Mouse (Mus musculus) adrenal gland, adult 8-10 months (tissue): Measurements from ENCODE around the gene Eps8. TPM values are rescaled to one million over a fixed set of nuclear protein-coding genes. Genes with fewer than 3 reads are reported as not detected.

Source experiments
- DNase-seq: peaks from one replicate; pipeline ENCODE4 v3.0.0; 2022
- total RNA-seq, 4 experiments: library from RNA; stranded (reverse); gene quantifications; 2 replicates each; pipeline ENCODE4 v1.2.4; 2022

Eps8 gene
- total RNA-seq, 4 experiments from 2014 or later = 26.3 to 56.6 (median 36.9) TPM

- DNase-seq = no peak
These were observed 42.6 kb downstream of the Eps8 start for GRCm38 (mm10) chr6:137612071-137612547.

- DNase-seq = no peak
These were observed 46.3 kb downstream of the Eps8 start for GRCm38 (mm10) chr6:137608160-137608930.

GRCm38 (mm10) chr6:137606541-137606940, 48.1 kb downstream of the Eps8 start:
- DNase-seq = no peak

GRCm38 (mm10) chr6:137604417-137605248, 50.0 kb downstream of the Eps8 start:
- no peak for DNase-seq

- DNase-seq = no peak
These were observed 56.4 kb downstream of the Eps8 start for GRCm38 (mm10) chr6:137598306-137598705.

GRCm38 (mm10) chr6:137597442-137598058, 57.1 kb downstream of the Eps8 start:
- no peak for DNase-seq

GRCm38 (mm10) chr6:137592582-137592981, 62.1 kb downstream of the Eps8 start:
- no peak for DNase-seq

GRCm38 (mm10) chr6:137589245-137589618, 65.4 kb downstream of the Eps8 start:
- DNase-seq = no peak

- DNase-seq = no peak
These were observed 66.0 kb downstream of the Eps8 start for GRCm38 (mm10) chr6:137588481-137589244.

- no peak for DNase-seq
These were observed 66.8 kb downstream of the Eps8 start for GRCm38 (mm10) chr6:137587866-137588265.

- DNase-seq = no peak
These were observed 69.4 kb downstream of the Eps8 start for GRCm38 (mm10) chr6:137585229-137585628.

- no peak for DNase-seq
These were observed 71.6 kb downstream of the Eps8 start for GRCm38 (mm10) chr6:137583056-137583455.

- DNase-seq = no peak
These were observed 72.3 kb downstream of the Eps8 start for GRCm38 (mm10) chr6:137582207-137582889.

GRCm38 (mm10) chr6:137581331-137582010, 73.2 kb downstream of the Eps8 start:
- DNase-seq = no peak

GRCm38 (mm10) chr6:137580503-137580902, 74.2 kb downstream of the Eps8 start:
- no peak for DNase-seq

GRCm38 (mm10) chr6:137576670-137577371, 77.9 kb downstream of the Eps8 start:
- DNase-seq = no peak

GRCm38 (mm10) chr6:137576091-137576490, 78.6 kb downstream of the Eps8 start:
- no peak for DNase-seq

- no peak for DNase-seq
These were observed 80.8 kb downstream of the Eps8 start for GRCm38 (mm10) chr6:137573897-137574296.

- DNase-seq = no peak
These were observed 84.0 kb downstream of the Eps8 start for GRCm38 (mm10) chr6:137570718-137571131.

GRCm38 (mm10) chr6:137570019-137570418, 84.7 kb downstream of the Eps8 start:
- DNase-seq = no peak
